Mouse (Mus musculus): ENCODE results near the gene Ninl. TPM values are rescaled to one million over a fixed set of nuclear protein-coding genes. Genes with fewer than 3 reads are reported as not detected.

Ninl gene
- under 1 TPM; 0.73 to 1.00 TPM for polyA plus RNA-seq (2017; shearing (Covaris generic))

GRCm38 (mm10) chr2:151039232-151039695 lies at the start of gene Ninl, which contains the start of gene Nanp:
TSS of gene Ninl (minus strand) at chr2:151039382.
TSS of gene Nanp (minus strand) at chr2:151039398.

GRCm38 (mm10) chr2:150904936-150905450 lies 134.2 kb downstream of the Ninl start, which contains the start of gene Gins1:
TSS of gene Gins1 (plus strand) at chr2:150905400.

GRCm38 (mm10) chr2:150904272-150904935 lies 134.8 kb downstream of the Ninl start, which contains the start of gene Abhd12:
TSS of gene Abhd12 (minus strand) at chr2:150904741.

Other genes starting within 250 kb of the Ninl start
- 10 to 100 TPM; 74.7 to 79.5 TPM for gene Abhd12, start 134.6 kb downstream of the Ninl start, polyA plus RNA-seq (2017; shearing (Covaris generic))
- gene Gins1, start 134.0 kb downstream of the Ninl start, polyA plus RNA-seq (2017; shearing (Covaris generic)): 1 to 10 TPM; 6.0 to 9.2 TPM
- 10 to 100 TPM; 30.5 to 47.6 TPM for gene Nanp, start within 50 bp of the Ninl start, polyA plus RNA-seq (2017; shearing (Covaris generic))
- under 1 TPM in 1 of 2 experiments, not detected in 1; 0.13 TPM for gene Gm14151, start 53.0 kb upstream of the Ninl start, polyA plus RNA-seq (2017; shearing (Covaris generic))
- gene Gm14147, start 58.9 kb upstream of the Ninl start, polyA plus RNA-seq (2017; shearing (Covaris generic)): not detected

Data from activated CD4-positive, CD25-positive, alpha-beta regulatory T cell (primary cell).